18 mouse cellular contexts compared by ENCODE assay signal in the genomic region with DNA sequence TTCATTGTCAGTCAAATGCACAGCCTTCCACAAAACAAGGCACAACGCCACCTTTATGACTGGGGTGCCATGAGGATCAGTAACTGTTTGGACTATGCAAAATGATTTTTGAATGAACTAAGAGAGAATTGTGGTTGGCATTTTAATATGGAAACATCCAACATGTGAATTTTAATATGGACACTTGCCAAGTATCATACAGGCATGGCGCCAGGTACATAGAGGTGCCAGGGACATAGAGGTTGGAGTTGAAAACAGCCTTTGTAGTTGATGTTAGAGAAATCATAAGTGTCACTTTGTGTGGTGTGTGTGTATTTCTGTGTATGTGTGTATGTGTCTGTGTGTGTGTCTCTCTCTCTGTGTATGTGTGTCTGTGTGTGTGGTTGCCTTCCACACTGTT.
"Had no signal": no experiment of that assay in that cellular context is flagged by ENCODE, and none has a peak within 500 bp of the region (broad histone marks: within the 10 kb centered on the region; RNA-seq: fewer than 3 reads in every experiment).

No protein-coding gene starts in this region.

- DNase-seq: lung, adult 18-20 months; lung, embryonic 14.5 days; lung, postnatal 14 days; lung, postnatal 4 days; midbrain, embryonic 14.5 days; retina, postnatal 1 day; right cerebral cortex, adult 18-20 months; right cerebral cortex, postnatal 25 days; right cerebral cortex, postnatal 4 days; spleen, adult 18-20 months; thymus, adult 18-20 months; thymus, postnatal 14 days; thymus, postnatal 36 days had no signal

- H3K9ac ChIP-seq: lung, embryonic 14.5 days; midbrain, embryonic 12.5 days; neural tube, embryonic 13.5 days; neural tube, embryonic 15.5 days had no signal

- H3K4me3 ChIP-seq: midbrain, embryonic 10.5 days; midbrain, embryonic 12.5 days; myocyte; neural tube, embryonic 13.5 days; neural tube, embryonic 15.5 days had no signal

- H3K27me3 ChIP-seq: neural tube, embryonic 13.5 days; neural tube, embryonic 15.5 days had no signal

- H3K27ac ChIP-seq: midbrain, embryonic 12.5 days; neural tube, embryonic 13.5 days; neural tube, embryonic 15.5 days had no signal

- H3K36me3 ChIP-seq: midbrain, embryonic 10.5 days; midbrain, embryonic 12.5 days; neural tube, embryonic 13.5 days; neural tube, embryonic 15.5 days had no signal
